Mouse (Mus musculus) stomach, postnatal 0 days (tissue): ENCODE measurements at regions not wholly inside any gene's neighbourhood (a gene's known extent, or its start where the extent isn't known, plus 50 kb on each side); places are given as distances from the start of the nearest gene placed in this dataset.

Experiments used
- ATAC-seq: fragments of 200-750 bp; cut with Nextera tagmentation; 2 replicates; pipeline ENCODE4 v1.8.0; 2017; ENCODE audit not compliant: low FRiP score, low TSS enrichment
- DNase-seq: peaks from one replicate; pipeline ENCODE4 v3.0.0-alpha.2; 2016; ENCODE audit warnings: low spot score
- H3K27ac ChIP-seq: fragments of 300-500 bp; sonication (generic); replicated peaks from 2 replicates; pipeline ENCODE4 v1.5.1; 2014; ENCODE audit warnings: mild to moderate bottlenecking, control low read depth
- H3K27me3 ChIP-seq: fragments of 300-500 bp; sonication (generic); 2 replicates; pipeline ENCODE4 v1.6.1; 2014; ENCODE audit warnings: low read length; ENCODE audit not compliant: control insufficient read depth, insufficient read depth
- H3K36me3 ChIP-seq: fragments of 300-500 bp; sonication (generic); 2 replicates; pipeline ENCODE4 v1.6.1; 2014; ENCODE audit warnings: low read length, mixed read lengths; ENCODE audit not compliant: control insufficient read depth, insufficient read depth
- H3K4me1 ChIP-seq: fragments of 300-500 bp; sonication (generic); replicated peaks from 2 replicates; pipeline ENCODE4 v1.6.1; 2014; ENCODE audit warnings: antibody characterized with exemption; ENCODE audit not compliant: control insufficient read depth, insufficient read depth
- H3K4me2 ChIP-seq: fragments of 300-500 bp; sonication (generic); replicated peaks from 2 replicates; pipeline ENCODE4 v1.6.1; 2014; ENCODE audit warnings: low read depth, mild to moderate bottlenecking, control low read depth, moderate library complexity
- H3K4me3 ChIP-seq: fragments of 300-500 bp; sonication (generic); 2 replicates; pipeline ENCODE4 v1.5.1; 2014; ENCODE audit warnings: low read depth, low read length, control low read depth
- H3K9ac ChIP-seq: fragments of 300-500 bp; sonication (generic); 2 replicates; pipeline ENCODE4 v1.6.1; 2014; ENCODE audit warnings: mild to moderate bottlenecking, low read length, control low read depth, mixed read lengths
- H3K9me3 ChIP-seq: fragments of 300-500 bp; sonication (generic); 2 replicates; pipeline ENCODE4 v1.6.1; 2016; ENCODE audit warnings: low read length; ENCODE audit not compliant: control insufficient read depth
- CTCF ChIP-seq: IDR thresholded peaks from 2 replicates; pipeline ENCODE4 v1.5.1; 2016; ENCODE audit warnings: antibody characterized with exemption, low read depth, mild to moderate bottlenecking, moderate library complexity
- EP300 ChIP-seq: optimal IDR thresholded peaks from 2 replicates; pipeline ENCODE3; 2016; ENCODE audit warnings: antibody characterized with exemption
- WGBS: fragments of 180-500 bp; shearing (Covaris S2); extraction: QIAGEN DNeasy Blood & Tissue Kit; methylation state at CpG from one replicate; pipeline ENCODE4 v1.1.7; 2014; 5-methylcytosine and 5-hydroxymethylcytosine counted together

GRCm38 (mm10) chr3:58303746-58304145 lies 110.8 kb upstream of the Tsc22d2 start:
- WGBS, result 40% methylated on average over 3 of the region's 3 CpGs
- H3K27me3 ChIP-seq, result no peaks in the 10 kb centered on the region
- TF ChIP-seq CTCF, result no peak
- no peak for TF ChIP-seq EP300
- no peaks in the 10 kb centered on the region for H3K4me1 ChIP-seq
- no peak for ATAC-seq
- H3K4me3 ChIP-seq, result no peak overlapping the region
- no peaks in the 10 kb centered on the region for H3K9me3 ChIP-seq
- H3K4me2 ChIP-seq, result no peak overlapping the region
- no peak overlapping the region for H3K27ac ChIP-seq
- no peaks in the 10 kb centered on the region for H3K36me3 ChIP-seq
- DNase-seq, result no peak
- no peak overlapping the region for H3K9ac ChIP-seq

- H3K36me3 ChIP-seq, result no peaks in the 10 kb centered on the region
Observed at GRCm38 (mm10) chr3:58309601-58310000, 104.9 kb upstream of the Tsc22d2 start.

GRCm38 (mm10) chr3:58310390-58310789 lies 104.1 kb upstream of the Tsc22d2 start:
- Histone ChIP-seq H3K27ac (no peak overlapping the region), H3K27me3 (no peaks in the 10 kb centered on the region), H3K9ac (no peak overlapping the region), H3K4me2 (no peak overlapping the region), H3K36me3 (no peaks in the 10 kb centered on the region), H3K9me3 (no peaks in the 10 kb centered on the region), H3K4me3 (no peak overlapping the region), H3K4me1 (no peaks in the 10 kb centered on the region)
- 65% methylated on average over 4 of the region's 4 CpGs for WGBS
- ATAC-seq (peak; percentile 67), DNase-seq (no peak)
- TF ChIP-seq EP300 (no peak), CTCF (no peak)

More at GRCm38 (mm10) chr3:58309601-58310000, 104.9 kb upstream of the Tsc22d2 start:
- H3K27ac ChIP-seq, result no peak overlapping the region
- WGBS, result 35% methylated on average over 8 of the region's 8 CpGs
- peak; percentile 58 for DNase-seq
- no peaks in the 10 kb centered on the region for H3K9me3 ChIP-seq
- no peak overlapping the region for H3K9ac ChIP-seq
- ATAC-seq, result no peak
- no peaks in the 10 kb centered on the region for H3K27me3 ChIP-seq
- no peak overlapping the region for H3K4me2 ChIP-seq
- TF ChIP-seq EP300, result no peak
- TF ChIP-seq CTCF, result no peak
- H3K4me3 ChIP-seq, result no peak overlapping the region
- no peaks in the 10 kb centered on the region for H3K4me1 ChIP-seq

GRCm38 (mm10) chr3:58311104-58311685 lies 103.3 kb upstream of the Tsc22d2 start:
- H3K9me3 ChIP-seq, result no peaks in the 10 kb centered on the region
- no peaks in the 10 kb centered on the region for H3K27me3 ChIP-seq
- peak; percentile 68 for ATAC-seq
- no peak overlapping the region for H3K4me3 ChIP-seq
- TF ChIP-seq EP300, result peak; percentile 58
- TF ChIP-seq CTCF, result no peak
- no peaks in the 10 kb centered on the region for H3K4me1 ChIP-seq
- 82% methylated on average over 5 of the region's 5 CpGs for whole genome bisulfite sequencing
- H3K36me3 ChIP-seq, result no peaks in the 10 kb centered on the region
- no peak overlapping the region for H3K4me2 ChIP-seq
- DNase-seq, result no peak
- no peak overlapping the region for H3K9ac ChIP-seq
- H3K27ac ChIP-seq, result no peak overlapping the region

- DNase-seq, result no peak
- no peaks in the 10 kb centered on the region for H3K27me3 ChIP-seq
- 66% methylated on average over 6 of the region's 6 CpGs for WGBS
- H3K27ac ChIP-seq, result no peak overlapping the region
- TF ChIP-seq CTCF (no peak), EP300 (no peak)
- no peak overlapping the region for H3K4me3 ChIP-seq
- no peaks in the 10 kb centered on the region for H3K9me3 ChIP-seq
- H3K4me2 ChIP-seq, result no peak overlapping the region
- no peaks in the 10 kb centered on the region for H3K4me1 ChIP-seq
- no peaks in the 10 kb centered on the region for H3K36me3 ChIP-seq
- ATAC-seq, result no peak
- H3K9ac ChIP-seq, result no peak overlapping the region
Observed at GRCm38 (mm10) chr3:58312623-58313022, 101.9 kb upstream of the Tsc22d2 start.

GRCm38 (mm10) chr3:58315236-58315635 lies 99.3 kb upstream of the Tsc22d2 start:
- TF ChIP-seq CTCF (no peak), EP300 (no peak)
- ATAC-seq (no peak), DNase-seq (no peak)
- no peaks in the 10 kb centered on the region for H3K4me1 ChIP-seq
- no peak overlapping the region for H3K4me3 ChIP-seq
- H3K27ac ChIP-seq, result no peak overlapping the region
- no peaks in the 10 kb centered on the region for H3K27me3 ChIP-seq
- H3K9me3 ChIP-seq, result no peaks in the 10 kb centered on the region
- H3K4me2 ChIP-seq, result no peak overlapping the region
- H3K36me3 ChIP-seq, result no peaks in the 10 kb centered on the region
- WGBS, result 81% methylated on average over 6 of the region's 6 CpGs
- H3K9ac ChIP-seq, result no peak overlapping the region
